Mouse (Mus musculus) liver, adult (tissue): Measurements from ENCODE around the gene Aldh16a1.

Experiments
- GATA4 ChIP-seq: IDR thresholded peaks from 2 replicates; pipeline ENCODE4 v1.6.1; 2014; ENCODE audit warnings: mild to moderate bottlenecking, low read length; ENCODE audit not compliant: insufficient replicate concordance

Aldh16a1 gene

GRCm38 (mm10) chr7:45094121-45094520, 60.3 kb downstream of the Aldh16a1 start:
- no peak for TF ChIP-seq GATA4

- no peak for TF ChIP-seq GATA4
Observed at GRCm38 (mm10) chr7:45093516-45093905, 60.9 kb downstream of the Aldh16a1 start.

GRCm38 (mm10) chr7:45092828-45093515, 61.4 kb downstream of the Aldh16a1 start:
- TF ChIP-seq GATA4: no peak

GRCm38 (mm10) chr7:45092048-45092447, 62.3 kb downstream of the Aldh16a1 start, which contains the start of gene Rcn3:
Gene Rcn3 (minus strand): TSS chr7:45092221.
- TF ChIP-seq GATA4: peak; percentile 61; the same call in 1 of the 2 replicates

- no peak for TF ChIP-seq GATA4
Observed at GRCm38 (mm10) chr7:45091001-45091990, 63.1 kb downstream of the Aldh16a1 start.
